ENCODE assay signal across 7 mouse cellular contexts in the genomic region with DNA sequence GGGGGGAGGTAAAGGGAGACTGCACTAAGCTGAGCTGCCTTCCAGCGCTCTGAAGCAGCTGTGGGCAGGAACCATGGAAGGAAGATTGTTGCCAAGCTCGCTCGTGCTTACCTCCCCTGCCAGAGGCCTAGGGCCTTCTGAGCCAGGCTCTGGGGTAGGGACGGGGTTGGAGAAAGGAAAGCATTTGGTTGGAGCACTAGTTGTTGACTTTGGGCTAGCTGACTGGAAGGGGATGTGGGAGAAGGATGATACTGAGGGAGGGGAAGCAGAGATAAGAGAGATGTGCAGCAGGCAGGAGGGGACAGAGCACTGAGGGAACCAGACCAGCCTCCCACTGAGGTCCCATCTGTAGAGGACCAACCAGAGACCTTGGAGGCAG. TPM values are rescaled to one million over a fixed set of nuclear protein-coding genes. Genes with fewer than 3 reads are reported as not detected.
DNase-seq lines count a peak whose midpoint lies in the region; ATAC-seq and TF ChIP-seq lines count a peak whose summit lies in the region.

No protein-coding gene starts in this region.

- peak; percentile 89 for DNase-seq in NIH3T3 (ENCODE audit: low read depth)
- peak; percentile 66 for DNase-seq in heart, postnatal 0 days (ENCODE audit: low spot score)
- no peak for DNase-seq in urinary bladder, adult 2 months (ENCODE audit: low spot score)
- DNase-seq in thymus, postnatal 14 days: no peak

- no peaks in the 10 kb centered on the region for H3K9me3 ChIP-seq in embryonic facial prominence, embryonic 15.5 days (replicated peaks)
- H3K9me3 ChIP-seq in heart, postnatal 0 days (replicated peaks; ENCODE audit: control insufficient read depth, low read length): no peaks in the 10 kb centered on the region
- no peaks in the 10 kb centered on the region for H3K9me3 ChIP-seq in liver, embryonic 15.5 days (replicated peaks)
- no peaks in the 10 kb centered on the region for H3K9me3 ChIP-seq in stomach, embryonic 15.5 days

- H3K4me1 ChIP-seq in embryonic facial prominence, embryonic 15.5 days: peaks cover 71% of the 10 kb centered on the region
- H3K4me1 ChIP-seq in heart, postnatal 0 days (ENCODE audit: control insufficient read depth, insufficient read depth): peaks cover 54% of the 10 kb centered on the region
- 0 out of 2 replicates have a peak, but pooled peaks cover 7% of the 10 kb centered on the region for H3K4me1 ChIP-seq in liver, embryonic 15.5 days (replicated peaks)
- H3K4me1 ChIP-seq in stomach, embryonic 15.5 days: peaks cover 32% of the 10 kb centered on the region

- H3K27me3 ChIP-seq in embryonic facial prominence, embryonic 15.5 days: no peaks in the 10 kb centered on the region
- H3K27me3 ChIP-seq in heart, postnatal 0 days (ENCODE audit: control insufficient read depth, insufficient read depth, low read length): no peaks in the 10 kb centered on the region
- no peaks in the 10 kb centered on the region for H3K27me3 ChIP-seq in liver, embryonic 15.5 days
- H3K27me3 ChIP-seq in stomach, embryonic 15.5 days (replicated peaks): no peaks in the 10 kb centered on the region

- no peak overlapping the region for H3K4me3 ChIP-seq in embryonic facial prominence, embryonic 15.5 days (replicated peaks)
- peak overlapping the region; percentile 6; the same call in 1 of the 2 replicates for H3K4me3 ChIP-seq in heart, postnatal 0 days (ENCODE audit: low read depth, low read length)
- no peak overlapping the region for H3K4me3 ChIP-seq in liver, embryonic 15.5 days (replicated peaks)
- no peak overlapping the region for H3K4me3 ChIP-seq in stomach, embryonic 15.5 days (replicated peaks)

- no peak for TF ChIP-seq CTCF in heart, postnatal 0 days (IDR thresholded peaks at IDR 0.05; ENCODE audit: low read depth)

- no peak overlapping the region for H3K9ac ChIP-seq in embryonic facial prominence, embryonic 15.5 days
- H3K9ac ChIP-seq in heart, postnatal 0 days (replicated peaks; ENCODE audit: low read depth, low read length): no peak overlapping the region
- no peak overlapping the region for H3K9ac ChIP-seq in liver, embryonic 15.5 days
- no peak overlapping the region for H3K9ac ChIP-seq in stomach, embryonic 15.5 days

- ATAC-seq in embryonic facial prominence, embryonic 15.5 days (ENCODE audit: insufficient number of reproducible peaks, low FRiP score, low TSS enrichment, low read depth): peak; percentile 44
- ATAC-seq in heart, postnatal 0 days (ENCODE audit: insufficient read depth, low read depth): peak; percentile 47
- no peak for ATAC-seq in liver, embryonic 15.5 days (ENCODE audit: insufficient read depth)
- peak; percentile 54; the same call in 1 of the 2 replicates for ATAC-seq in stomach, embryonic 15.5 days (ENCODE audit: insufficient read depth, low FRiP score, low read depth)

- TF ChIP-seq EP300 in heart, postnatal 0 days (IDR thresholded peaks at IDR 0.05; ENCODE audit: low read depth): no peak

- peak overlapping the region; percentile 96 for H3K27ac ChIP-seq in embryonic facial prominence, embryonic 15.5 days (replicated peaks)
- peak overlapping the region; percentile 88 for H3K27ac ChIP-seq in heart, postnatal 0 days (ENCODE audit: low read depth)
- 0 out of 2 replicates have a peak overlapping the region, but pooled peaks have one; percentile 48 for H3K27ac ChIP-seq in liver, embryonic 15.5 days (replicated peaks)
- H3K27ac ChIP-seq in stomach, embryonic 15.5 days: peak overlapping the region; percentile 92

- H3K36me3 ChIP-seq in embryonic facial prominence, embryonic 15.5 days: no peaks in the 10 kb centered on the region
- H3K36me3 ChIP-seq in heart, postnatal 0 days (replicated peaks; ENCODE audit: control insufficient read depth, insufficient read depth, low read length): no peaks in the 10 kb centered on the region
- no peaks in the 10 kb centered on the region for H3K36me3 ChIP-seq in liver, embryonic 15.5 days (replicated peaks)
- H3K36me3 ChIP-seq in stomach, embryonic 15.5 days: no peaks in the 10 kb centered on the region

- H3K4me2 ChIP-seq in embryonic facial prominence, embryonic 15.5 days (replicated peaks): peak overlapping the region; percentile 32
- peak overlapping the region; percentile 50 for H3K4me2 ChIP-seq in heart, postnatal 0 days (ENCODE audit: low read depth, low read length)
- H3K4me2 ChIP-seq in liver, embryonic 15.5 days: no peak overlapping the region
- H3K4me2 ChIP-seq in stomach, embryonic 15.5 days: peak overlapping the region; percentile 29

- WGBS in embryonic facial prominence, embryonic 15.5 days: 7% methylated on average over 4 of the region's 4 CpGs
- WGBS in heart, postnatal 0 days: 3% methylated on average over 4 of the region's 4 CpGs
- 42% methylated on average over 4 of the region's 4 CpGs for WGBS in liver, embryonic 15.5 days (ENCODE audit: insufficient replicate concordance)
- 12% methylated on average over 4 of the region's 4 CpGs for WGBS in stomach, embryonic 15.5 days

RNA-seq across cellular contexts. Expression of gene Ston1, which starts 31.9 kb away (rescaled TPM):
- 5.9 and 7.7 TPM in 2 replicates for polyA plus RNA-seq in embryonic facial prominence, embryonic 15.5 days (2015; fragmentation: Nextera tagmentation; extraction: Ambion mirVana)
- 4.2 and 9.0 TPM in 2 replicates for total RNA-seq in heart, postnatal 0 days (2014; rRNA removed; ENCODE audit: low replicate concordance)
- polyA plus RNA-seq in heart, postnatal 0 days (2015; fragmentation: Nextera tagmentation; extraction: Ambion mirVana): 3.9 and 4.1 TPM in 2 replicates
- 0.77 and 0.96 TPM in 2 replicates for polyA plus RNA-seq in liver, embryonic 15.5 days (2015; fragmentation: Nextera tagmentation; extraction: Ambion mirVana)
- 5.1 and 5.9 TPM in 2 replicates for polyA plus RNA-seq in stomach, embryonic 15.5 days (2015; fragmentation: Nextera tagmentation; extraction: Ambion mirVana)
- 28.6 and 38.4 TPM in 2 replicates for polyA plus RNA-seq in urinary bladder, adult 2 months (2012; rRNA removed)

RNA-seq across cellular contexts. Expression of gene Gtf2a1l, which starts 39.1 kb away (rescaled TPM):
- 0.47 and 0.53 TPM in 2 replicates for polyA plus RNA-seq in embryonic facial prominence, embryonic 15.5 days (2015; fragmentation: Nextera tagmentation; extraction: Ambion mirVana)
- not detected in 2 replicates for total RNA-seq in heart, postnatal 0 days (2014; rRNA removed; ENCODE audit: low replicate concordance)
- not detected in 2 replicates for polyA plus RNA-seq in heart, postnatal 0 days (2015; fragmentation: Nextera tagmentation; extraction: Ambion mirVana)
- polyA plus RNA-seq in liver, embryonic 15.5 days (2015; fragmentation: Nextera tagmentation; extraction: Ambion mirVana): not detected in 2 replicates
- 0.18 and 0.44 TPM in 2 replicates for polyA plus RNA-seq in stomach, embryonic 15.5 days (2015; fragmentation: Nextera tagmentation; extraction: Ambion mirVana)
- not detected in 2 replicates for polyA plus RNA-seq in urinary bladder, adult 2 months (2012; rRNA removed)

Comparison
In these comparisons a context has a peak if more than half of its experiments do, and no peak if none do; other contexts are left out.
1. DNase-seq: peak in NIH3T3 (single experiment) and heart, postnatal 0 days (single experiment); none in urinary bladder, adult 2 months (single experiment) and thymus, postnatal 14 days (single experiment).
2. Peak in every context shown above with its lines, with median percentiles within 50 percentile points of each other: H3K27ac ChIP-seq.